Mouse (Mus musculus): ENCODE data around the gene Ece1. TPM values are rescaled to one million over a fixed set of nuclear protein-coding genes. Genes with fewer than 3 reads are reported as not detected.

Ece1 gene
- polyA plus RNA-seq, 1 experiment from 2014 or later, result 32.6 TPM

DNA sequence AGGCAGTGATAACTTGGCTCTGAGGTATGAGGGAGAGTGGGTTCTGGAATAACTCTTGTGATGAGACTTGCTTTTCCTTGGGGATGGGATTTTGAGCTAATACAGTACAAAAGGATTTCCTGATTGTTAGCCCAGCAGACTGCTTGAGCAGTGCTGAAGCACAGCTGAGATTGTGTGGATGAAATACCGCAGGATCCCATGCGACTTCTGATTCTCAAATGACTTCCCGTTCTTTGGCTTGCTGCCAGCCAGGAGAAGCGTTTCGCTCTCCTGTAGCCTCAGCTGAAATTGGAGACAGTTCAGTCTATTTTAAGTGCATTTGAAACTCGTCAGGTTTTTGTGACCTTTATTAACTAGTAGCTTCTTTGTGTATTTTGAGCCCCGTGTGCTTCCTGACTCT, 138.6 kb downstream of the Ece1 start:
- peak overlapping the region; percentile 1; the same call in 1 of the 2 replicates for H3K27ac ChIP-seq (replicated peaks)
- no peak for ATAC-seq (ENCODE audit: low read depth)
- H3K9ac ChIP-seq, result no peak overlapping the region
- no peak overlapping the region for H3K4me3 ChIP-seq
- 37% methylated on average over 7 of the region's 7 CpGs for WGBS
- no peaks in the 10 kb centered on the region for H3K9me3 ChIP-seq
- no peak overlapping the region for H3K4me2 ChIP-seq
- peaks cover 48% of the 10 kb centered on the region for H3K36me3 ChIP-seq
- H3K4me1 ChIP-seq (replicated peaks), result peaks cover 53% of the 10 kb centered on the region
- H3K27me3 ChIP-seq, result no peaks in the 10 kb centered on the region

DNA sequence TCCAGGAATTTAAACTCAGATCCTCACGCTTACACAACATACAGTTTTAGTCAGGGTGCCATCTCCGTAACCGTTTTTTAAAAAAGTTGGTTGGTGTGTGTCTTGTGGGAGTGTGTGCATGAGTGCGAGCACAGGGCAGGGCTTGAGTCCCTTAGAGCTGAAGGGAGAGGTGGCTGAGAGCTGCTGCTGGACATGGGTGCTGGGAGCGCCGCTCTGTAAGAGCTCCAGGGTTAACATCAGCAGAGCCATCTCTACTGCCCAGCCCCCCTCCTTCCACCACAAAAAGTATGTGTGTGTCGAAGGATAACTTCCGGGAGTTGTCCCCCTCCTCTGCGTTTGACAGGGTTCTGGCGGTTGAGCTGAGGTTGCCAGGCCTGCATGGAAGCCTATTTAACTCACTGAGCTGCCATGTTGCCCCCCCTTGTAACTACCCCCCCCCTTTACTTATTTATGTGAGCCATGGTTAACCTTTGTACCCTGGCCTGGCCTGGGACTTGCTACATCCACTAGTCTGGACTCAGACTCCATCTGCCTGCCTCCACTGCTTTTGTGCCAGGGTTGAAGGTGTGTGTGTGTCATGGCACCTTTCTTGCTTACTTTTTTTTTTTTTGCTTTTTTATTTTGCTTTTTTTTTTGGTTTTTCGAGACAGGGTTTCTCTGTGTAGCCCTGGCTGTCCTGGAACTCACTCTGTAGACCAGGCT, 142.0 kb downstream of the Ece1 start:
- no peak overlapping the region for H3K9ac ChIP-seq
- no peak for ATAC-seq (ENCODE audit: low read depth)

DNA sequence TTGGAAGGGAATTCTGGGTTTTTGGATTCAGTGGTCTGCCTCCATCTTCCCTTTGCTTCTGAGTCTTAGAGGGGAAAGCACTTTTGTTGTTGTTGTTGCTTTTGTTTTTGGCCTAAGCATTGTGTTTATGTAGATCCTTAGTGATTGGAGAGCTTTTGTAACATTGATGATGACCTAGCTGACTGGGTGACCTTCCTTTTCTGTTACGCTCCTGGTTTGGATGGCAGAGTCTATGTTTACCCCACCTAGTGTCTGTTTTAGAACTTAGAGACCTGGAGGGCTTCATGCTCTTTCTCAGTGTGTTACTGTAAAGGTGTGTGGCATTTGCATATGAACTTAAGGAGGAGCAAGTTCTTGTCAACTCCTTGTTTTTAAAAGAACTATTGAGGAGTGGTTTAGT, 143.7 kb downstream of the Ece1 start:
- peaks cover 14% of the 10 kb centered on the region for H3K4me1 ChIP-seq (replicated peaks)
- peaks cover 44% of the 10 kb centered on the region for H3K36me3 ChIP-seq
- H3K9ac ChIP-seq, result no peak overlapping the region
- H3K4me2 ChIP-seq, result no peak overlapping the region
- WGBS, result 96% methylated on average over 1 of the region's 1 CpGs
- H3K9me3 ChIP-seq, result no peaks in the 10 kb centered on the region
- ATAC-seq (ENCODE audit: low read depth), result no peak
- H3K4me3 ChIP-seq, result no peak overlapping the region
- H3K27me3 ChIP-seq, result no peaks in the 10 kb centered on the region
- H3K27ac ChIP-seq (replicated peaks), result no peak overlapping the region

More for the DNA sequence above, 142.0 kb downstream of the Ece1 start:
- 88% methylated on average over 11 of the region's 11 CpGs for WGBS
- Histone ChIP-seq H3K27ac (replicated peaks) (no peak overlapping the region), H3K36me3 (peaks cover 47% of the 10 kb centered on the region), H3K27me3 (no peaks in the 10 kb centered on the region), H3K4me1 (replicated peaks) (peaks cover 29% of the 10 kb centered on the region), H3K4me2 (no peak overlapping the region), H3K4me3 (no peak overlapping the region), H3K9me3 (no peaks in the 10 kb centered on the region)

DNA sequence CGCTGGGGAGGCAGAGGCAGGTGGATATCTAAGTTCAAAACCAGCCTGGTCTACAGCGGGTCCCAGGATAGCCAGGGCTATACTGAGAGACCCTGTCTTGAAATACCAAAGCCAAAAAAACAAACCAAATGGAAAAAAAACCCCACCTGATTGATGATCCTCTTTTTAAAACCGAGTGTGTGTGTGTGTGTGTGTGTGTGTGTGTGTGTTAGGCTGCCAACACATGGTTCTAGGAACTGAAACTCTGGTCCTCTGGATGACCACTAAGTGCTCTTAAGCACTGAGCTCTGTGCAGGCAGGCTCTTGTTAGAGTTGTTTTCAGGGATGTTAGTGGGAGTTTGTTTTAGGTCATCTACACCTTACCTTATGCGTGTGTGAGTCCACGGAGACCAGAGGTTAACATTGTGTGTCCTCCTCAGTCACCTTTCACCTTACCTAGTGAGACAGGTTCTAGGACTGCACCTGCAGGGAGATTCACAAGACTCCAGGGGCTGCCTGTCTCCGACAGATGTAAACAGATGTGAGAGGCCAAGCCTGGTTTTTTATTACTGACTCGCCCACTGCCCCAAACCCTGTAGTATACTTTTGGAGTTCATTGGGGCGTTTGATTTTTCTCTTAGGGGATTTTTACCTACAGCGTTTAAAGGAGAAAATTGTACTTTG, 145.0 kb downstream of the Ece1 start:
- no peak overlapping the region for H3K4me2 ChIP-seq
- H3K4me3 ChIP-seq, result no peak overlapping the region
- no peaks in the 10 kb centered on the region for H3K27me3 ChIP-seq
- peaks cover 49% of the 10 kb centered on the region for H3K36me3 ChIP-seq
- H3K4me1 ChIP-seq (replicated peaks), result peaks cover 16% of the 10 kb centered on the region; the same call in 1 of the 2 replicates
- ATAC-seq (ENCODE audit: low read depth), result no peak
- H3K9me3 ChIP-seq, result no peaks in the 10 kb centered on the region
- 88% methylated on average over 9 of the region's 9 CpGs for WGBS
- H3K27ac ChIP-seq (replicated peaks), result no peak overlapping the region
- no peak overlapping the region for H3K9ac ChIP-seq

DNA sequence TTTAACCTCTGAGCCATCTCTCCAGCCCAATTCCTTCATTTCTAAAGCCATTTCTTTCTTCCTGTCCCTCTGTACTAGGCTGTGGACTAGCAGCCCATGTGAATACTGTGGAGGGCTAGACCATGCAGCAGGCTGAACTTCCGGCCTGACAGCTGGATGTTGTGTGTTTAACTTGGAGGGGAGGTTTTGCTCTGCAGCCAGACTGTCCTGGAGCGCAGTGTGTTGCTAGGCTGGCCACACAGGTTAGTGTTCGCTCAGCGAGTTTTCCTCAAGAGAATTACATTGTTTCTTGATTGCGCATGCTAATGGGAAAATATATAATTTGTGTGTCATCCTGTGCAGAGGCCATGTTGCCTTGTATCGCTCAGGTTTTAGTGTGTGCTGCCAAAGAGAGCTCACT, 146.6 kb downstream of the Ece1 start:
- no peak overlapping the region for H3K4me3 ChIP-seq
- no peak overlapping the region for H3K9ac ChIP-seq
- H3K27me3 ChIP-seq, result no peaks in the 10 kb centered on the region
- peaks cover 16% of the 10 kb centered on the region; the same call in 1 of the 2 replicates for H3K4me1 ChIP-seq (replicated peaks)
- peaks cover 49% of the 10 kb centered on the region for H3K36me3 ChIP-seq
- H3K4me2 ChIP-seq, result no peak overlapping the region
- no peaks in the 10 kb centered on the region for H3K9me3 ChIP-seq
- ATAC-seq (ENCODE audit: low read depth), result no peak
- 78% methylated on average over 6 of the region's 6 CpGs for WGBS
- H3K27ac ChIP-seq (replicated peaks), result no peak overlapping the region

DNA sequence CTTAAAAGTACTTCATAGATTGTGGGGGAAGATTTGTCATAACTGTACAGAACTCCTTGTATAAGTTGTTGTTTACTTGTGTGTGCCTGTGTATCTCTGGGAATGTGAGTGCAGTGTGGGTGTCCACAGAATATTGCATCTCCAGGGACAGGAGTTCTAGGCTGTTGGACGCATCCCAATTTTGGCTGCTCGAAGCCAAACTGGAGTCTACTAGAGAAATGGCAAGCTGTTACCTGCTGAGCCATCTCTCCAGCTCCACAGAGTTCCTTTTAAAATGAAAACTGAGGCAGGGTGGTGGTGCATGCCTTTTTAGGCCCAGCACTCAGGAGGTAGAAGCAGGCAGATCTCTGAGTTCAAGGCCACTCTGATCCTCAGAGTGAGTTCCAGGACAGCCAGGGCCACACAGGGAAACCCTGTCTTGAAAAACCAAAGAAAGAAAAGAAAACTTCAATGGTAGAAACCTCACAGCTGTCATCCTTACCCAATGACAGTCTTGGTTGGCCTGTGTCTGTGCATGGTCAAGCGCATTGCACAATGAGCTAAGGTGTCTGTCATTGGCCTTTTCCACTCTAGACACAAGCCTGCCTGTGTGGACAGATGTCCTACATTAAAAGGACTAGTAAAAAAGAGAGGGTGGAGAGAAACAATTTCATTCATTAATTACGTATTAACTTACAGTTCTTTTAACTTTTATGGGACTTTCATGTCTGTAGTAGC, 147.9 kb downstream of the Ece1 start:
- WGBS, result 94% methylated on average over 4 of the region's 4 CpGs
- peaks cover 51% of the 10 kb centered on the region for H3K36me3 ChIP-seq

DNA sequence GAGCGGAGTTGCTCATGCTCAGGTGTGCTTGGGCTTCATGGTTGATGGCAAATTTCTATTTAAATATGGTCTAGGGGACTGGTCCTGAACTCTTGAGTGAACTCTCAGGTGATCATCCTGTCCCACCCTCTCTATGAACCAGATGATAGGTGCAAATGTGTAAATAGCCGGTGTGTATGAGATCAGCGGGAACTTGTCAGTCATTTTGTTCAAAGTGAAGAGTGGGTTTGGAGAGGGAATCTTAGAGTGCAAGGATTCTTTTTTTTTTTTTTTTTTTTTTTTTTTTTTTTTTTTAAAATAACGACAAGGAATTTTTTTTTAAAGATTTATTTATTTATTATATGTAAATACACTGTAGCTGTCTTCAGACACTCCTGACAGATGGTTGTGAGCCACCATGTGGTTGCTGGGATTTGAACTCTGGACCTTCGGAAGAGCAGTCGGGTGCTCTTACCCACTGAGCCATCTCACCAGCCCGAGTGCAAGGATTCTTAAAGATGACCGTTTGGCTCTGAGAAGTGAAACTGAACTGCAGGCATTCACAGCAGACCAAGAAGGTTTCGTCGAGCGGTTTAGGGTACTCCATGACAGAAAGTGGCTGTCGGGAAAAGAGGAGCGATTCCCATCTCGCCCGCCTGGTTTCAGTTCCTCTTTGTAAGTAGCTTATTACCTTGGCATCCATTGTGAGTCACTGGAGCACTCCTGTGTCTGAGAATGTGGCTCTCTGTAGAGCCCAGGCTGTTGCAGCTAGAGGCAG, 151.9 kb downstream of the Ece1 start:
- Histone ChIP-seq H3K4me1 (replicated peaks) (peaks cover 42% of the 10 kb centered on the region), H3K9ac (no peak overlapping the region), H3K27me3 (no peaks in the 10 kb centered on the region), H3K9me3 (no peaks in the 10 kb centered on the region), H3K36me3 (peaks cover 40% of the 10 kb centered on the region), H3K27ac (replicated peaks) (no peak overlapping the region), H3K4me3 (no peak overlapping the region), H3K4me2 (no peak overlapping the region)
- ATAC-seq (ENCODE audit: low read depth), result no peak
- 96% methylated on average over 15 of the region's 15 CpGs for WGBS

More for the DNA sequence above, 147.9 kb downstream of the Ece1 start:
- ATAC-seq (ENCODE audit: low read depth), result no peak
- Histone ChIP-seq H3K9me3 (no peaks in the 10 kb centered on the region), H3K4me1 (replicated peaks) (peaks cover 16% of the 10 kb centered on the region; the same call in 1 of the 2 replicates), H3K27ac (replicated peaks) (no peak overlapping the region), H3K9ac (no peak overlapping the region), H3K4me3 (no peak overlapping the region), H3K4me2 (no peak overlapping the region), H3K27me3 (no peaks in the 10 kb centered on the region)

Other genes with a start within 250 kb of the Ece1 start
- 39.5 and 51.2 TPM in 2 replicates for gene Rap1gap, start 197.5 kb upstream of the Ece1 start, polyA plus RNA-seq (2015; fragmentation: Nextera tagmentation; extraction: Ambion mirVana)
- gene Alpl, start 65.9 kb upstream of the Ece1 start, polyA plus RNA-seq (2015; fragmentation: Nextera tagmentation; extraction: Ambion mirVana), result 7.1 and 7.7 TPM in 2 replicates
- gene Eif4g3, start 130.8 kb downstream of the Ece1 start, polyA plus RNA-seq (2015; fragmentation: Nextera tagmentation; extraction: Ambion mirVana), result 51.1 TPM in 2 replicates

All from neural tube, embryonic 13.5 days (tissue).